Mouse (Mus musculus) heart, embryonic 16.5 days (tissue): Measurements from ENCODE around the gene Map4k3. TPM values are rescaled to one million over a fixed set of nuclear protein-coding genes. Genes with fewer than 3 reads are reported as not detected.
"Not testable (repeated sequence)": the region's sequence is repeated elsewhere in the genome, so short reads cannot be mapped to it uniquely, and the experiment has no call there.

Experiments used
- ATAC-seq: fragments of 200-750 bp; cut with Nextera tagmentation; replicated peaks from 2 replicates; pipeline ENCODE4 v1.8.0; 2017; ENCODE audit warnings: moderate number of reproducible peaks; ENCODE audit not compliant: insufficient read depth, low FRiP score; ENCODE audit errors: extremely low read depth
- H3K27ac ChIP-seq: fragments of 300-500 bp; sonication (generic); 2 replicates; pipeline ENCODE4 v1.5.1; 2014; ENCODE audit warnings: mild to moderate bottlenecking, low read length, control low read depth, moderate library complexity
- H3K27me3 ChIP-seq: fragments of 300-500 bp; sonication (generic); 2 replicates; pipeline ENCODE4 v1.6.1; 2014; ENCODE audit warnings: low read length, mixed read lengths; ENCODE audit not compliant: control insufficient read depth, insufficient read depth
- H3K36me3 ChIP-seq: fragments of 300-500 bp; sonication (generic); 2 replicates; pipeline ENCODE4 v1.6.1; 2014; ENCODE audit not compliant: control insufficient read depth, insufficient read depth
- H3K4me1 ChIP-seq: fragments of 300-500 bp; sonication (generic); 2 replicates; pipeline ENCODE4 v1.6.1; 2014; ENCODE audit warnings: low read length, mixed read lengths; ENCODE audit not compliant: control insufficient read depth, insufficient read depth
- H3K4me2 ChIP-seq: fragments of 300-500 bp; sonication (generic); 2 replicates; pipeline ENCODE4 v1.6.1; 2014; ENCODE audit warnings: low read depth, mild to moderate bottlenecking, control low read depth, low read length
- H3K4me3 ChIP-seq: fragments of 300-500 bp; sonication (generic); 2 replicates; pipeline ENCODE4 v1.5.1; 2014; ENCODE audit warnings: mild to moderate bottlenecking, control low read depth, low read length
- H3K9ac ChIP-seq: fragments of 300-500 bp; sonication (generic); 2 replicates; pipeline ENCODE4 v1.6.1; 2014; ENCODE audit warnings: low read length, control low read depth
- H3K9me3 ChIP-seq: fragments of 300-500 bp; sonication (generic); replicated peaks from 2 replicates; pipeline ENCODE4 v1.6.1; 2016; ENCODE audit warnings: low read length; ENCODE audit not compliant: control insufficient read depth
- WGBS: fragments of 180-500 bp; shearing (Covaris S2); extraction: QIAGEN DNeasy Blood & Tissue Kit; methylation state at CpG from one replicate; pipeline ENCODE4 v1.1.7; 2014; 5-methylcytosine and 5-hydroxymethylcytosine counted together
- polyA plus RNA-seq: library from polyadenylated mRNA; unstranded; fragments of >200 nt; fragmentation: Nextera tagmentation; extraction: Ambion mirVana; gene quantifications from 2 replicates; pipeline ENCODE4 v1.2.1, GENCODE M21; 2015

Gene Map4k3
- polyA plus RNA-seq, 1 experiment from 2014 or later = 17.9 TPM

DNA sequence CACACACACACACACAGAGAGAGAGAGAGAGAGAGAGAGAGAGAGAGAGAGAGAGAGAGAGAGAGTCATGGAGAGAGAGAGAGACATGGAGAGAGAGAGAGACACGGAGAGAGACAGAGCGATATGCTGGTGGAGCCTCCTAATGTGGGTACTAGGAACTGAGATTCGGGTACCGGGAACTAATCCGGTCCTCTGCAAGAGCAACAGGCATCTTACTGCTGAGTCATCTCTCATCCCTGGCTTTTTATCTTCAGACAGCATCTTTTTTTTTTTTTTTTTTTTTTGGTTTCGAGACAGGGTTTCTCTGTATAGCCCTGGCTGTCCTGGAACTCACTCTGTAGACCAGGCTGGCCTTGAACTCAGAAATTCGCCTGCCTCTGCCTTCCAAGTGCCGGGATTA, 32.9 kb upstream of the Map4k3 start:
- H3K27ac ChIP-seq, H3K9me3 ChIP-seq, H3K27me3 ChIP-seq, H3K4me3 ChIP-seq, H3K36me3 ChIP-seq, ATAC-seq, H3K4me2 ChIP-seq, H3K9ac ChIP-seq: not testable (repeated sequence)
- H3K4me1 ChIP-seq = peaks cover 21% of the 10 kb centered on the region
- 77% methylated on average over 8 of the region's 8 CpGs for WGBS

DNA sequence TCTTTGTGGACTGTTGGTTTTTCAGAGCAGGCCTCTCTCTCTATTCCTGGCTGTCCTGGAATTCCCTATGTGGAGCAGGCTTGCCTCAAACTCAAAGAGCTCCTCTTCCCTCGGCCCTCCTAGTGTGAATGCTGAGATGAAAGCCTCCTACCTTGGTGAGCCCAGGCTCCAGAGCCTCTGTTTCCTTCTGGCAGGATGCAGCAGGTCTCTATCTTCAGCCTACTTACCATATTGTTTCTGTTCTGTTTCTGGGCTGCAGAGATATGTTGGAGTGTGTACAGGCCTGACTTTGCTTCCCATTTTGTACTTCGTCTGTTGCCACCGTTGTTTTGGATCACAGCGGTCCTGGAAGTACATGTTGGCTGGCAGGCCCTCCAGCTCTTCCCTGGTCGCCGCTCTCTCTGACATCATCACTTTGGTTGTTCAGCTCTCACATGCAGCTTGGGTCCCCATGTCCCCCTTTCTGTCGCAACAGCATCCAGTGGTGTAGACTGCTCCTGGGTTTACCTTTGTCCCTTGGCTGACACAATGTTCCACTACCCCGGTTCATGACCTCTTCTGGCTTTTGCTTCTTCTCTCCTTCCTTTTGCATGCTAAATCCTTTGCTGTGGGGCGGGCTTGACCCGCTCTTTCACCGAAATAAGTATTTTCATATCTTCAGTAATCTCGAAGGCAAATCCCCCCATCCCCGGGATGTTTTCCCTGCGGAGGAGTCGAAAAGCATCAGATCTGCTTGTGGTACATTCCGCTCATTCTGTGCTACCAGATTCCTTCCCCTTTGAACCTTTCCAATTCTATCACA, 32.3 kb upstream of the Map4k3 start:
- no peak for ATAC-seq
- Histone ChIP-seq H3K9ac (no peak overlapping the region), H3K27me3 (no peaks in the 10 kb centered on the region), H3K4me2 (no peak overlapping the region), H3K9me3 (no peaks in the 10 kb centered on the region), H3K4me1 (peaks cover 26% of the 10 kb centered on the region), H3K36me3 (no peaks in the 10 kb centered on the region), H3K27ac (no peak overlapping the region), H3K4me3 (no peak overlapping the region)
- WGBS = 73% methylated on average over 16 of the region's 16 CpGs

DNA sequence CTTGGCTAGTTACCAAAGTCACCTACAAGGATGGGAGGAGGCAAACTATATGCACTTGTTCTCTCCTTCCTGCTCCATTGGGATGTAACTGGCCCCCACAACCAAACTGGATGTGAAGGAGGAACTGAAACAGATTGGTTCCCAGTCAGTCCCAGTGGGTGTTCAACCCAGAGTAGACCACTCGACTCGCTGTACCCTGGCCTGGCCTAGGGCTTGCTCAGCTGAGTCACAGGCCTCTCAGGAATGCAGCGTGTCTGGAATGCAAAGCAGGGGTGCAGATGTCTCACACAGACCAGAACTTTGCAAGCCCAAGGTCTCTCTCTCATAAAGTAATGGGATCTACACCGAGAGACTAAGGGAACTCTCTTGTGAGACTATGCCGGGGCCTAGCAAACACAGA, 27.8 kb upstream of the Map4k3 start:
- H3K4me2 ChIP-seq = no peak overlapping the region
- peaks cover 1% of the 10 kb centered on the region; the same call in 1 of the 2 replicates for H3K9me3 ChIP-seq
- WGBS = 49% methylated on average over 5 of the region's 5 CpGs
- no peaks in the 10 kb centered on the region for H3K36me3 ChIP-seq
- H3K27me3 ChIP-seq = no peaks in the 10 kb centered on the region
- H3K27ac ChIP-seq = no peak overlapping the region; the same call in 1 of the 2 replicates
- no peak; the same call in 1 of the 2 replicates for ATAC-seq
- H3K9ac ChIP-seq = no peak overlapping the region
- H3K4me3 ChIP-seq = no peak overlapping the region
- H3K4me1 ChIP-seq = peaks cover 10% of the 10 kb centered on the region

DNA sequence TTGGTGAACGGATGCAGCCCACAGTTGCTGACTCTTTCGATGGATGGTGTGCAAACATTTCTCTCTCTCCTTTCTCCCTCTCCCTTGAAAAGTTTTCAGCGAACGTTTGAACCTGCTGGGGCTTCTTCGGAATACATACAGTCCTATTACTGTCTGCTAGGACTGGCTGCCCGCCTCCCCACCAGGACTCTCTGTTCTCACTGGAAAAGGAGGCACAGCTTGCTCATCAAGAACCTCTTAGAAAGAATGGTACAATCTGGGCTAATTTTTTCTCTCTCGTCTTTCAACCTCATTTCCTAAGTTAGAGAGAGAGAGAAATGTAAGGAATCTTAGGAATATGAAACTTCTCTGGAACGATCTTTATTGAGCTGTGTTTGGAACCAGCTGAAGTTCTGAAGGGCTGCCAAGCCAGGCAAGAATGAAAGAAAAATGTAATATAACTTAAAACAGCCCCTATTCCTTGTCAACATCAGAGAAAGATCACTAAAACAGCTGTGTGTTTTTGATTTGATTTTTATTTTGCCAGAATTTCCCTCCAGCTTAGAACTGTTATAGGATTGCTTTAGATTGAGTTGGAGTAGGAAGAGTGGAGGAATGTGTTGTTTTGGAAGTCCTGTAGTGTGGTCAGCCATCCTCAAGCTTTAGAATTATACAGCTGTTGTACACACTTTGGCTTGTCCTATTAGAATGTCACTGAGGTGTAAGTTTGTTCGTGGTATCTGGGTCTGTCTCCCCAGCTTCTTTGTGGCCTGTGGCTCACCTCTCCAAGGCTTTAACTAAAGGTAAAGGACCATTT, 27.0 kb upstream of the Map4k3 start:
- Histone ChIP-seq H3K36me3 (no peaks in the 10 kb centered on the region), H3K9me3 (peaks cover 6% of the 10 kb centered on the region), H3K9ac (no peak overlapping the region), H3K4me2 (no peak overlapping the region), H3K27ac (no peak overlapping the region; the same call in none of the 2 replicates), H3K4me1 (peaks cover 8% of the 10 kb centered on the region), H3K4me3 (no peak overlapping the region), H3K27me3 (no peaks in the 10 kb centered on the region)
- no peak for ATAC-seq
- WGBS = 56% methylated on average over 9 of the region's 9 CpGs

DNA sequence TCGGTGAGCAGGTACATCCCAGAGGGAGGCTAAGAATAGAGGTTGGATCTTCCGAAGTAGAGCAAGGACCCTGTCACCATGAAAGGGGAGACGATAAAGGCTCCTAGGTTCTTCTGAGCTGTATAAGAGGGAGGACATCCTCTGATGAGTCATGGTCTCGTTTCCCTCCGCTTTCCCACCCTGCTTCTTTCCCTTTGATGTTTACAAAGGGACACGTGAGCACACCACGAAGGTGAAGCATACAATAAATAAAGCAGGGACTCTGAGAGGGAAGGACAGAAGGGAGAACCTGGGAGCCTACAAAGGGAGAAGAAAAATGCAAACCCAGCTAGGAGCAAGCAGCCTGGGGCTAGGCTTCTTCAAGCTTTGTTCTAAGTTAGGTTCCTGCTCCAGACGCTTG, 26.3 kb upstream of the Map4k3 start:
- H3K27ac ChIP-seq = peak overlapping the region; percentile 5; the same call in 1 of the 2 replicates
- H3K36me3 ChIP-seq = no peaks in the 10 kb centered on the region
- H3K4me2 ChIP-seq = no peak overlapping the region
- peaks cover 7% of the 10 kb centered on the region for H3K9me3 ChIP-seq
- H3K4me3 ChIP-seq = no peak overlapping the region
- peaks cover 5% of the 10 kb centered on the region for H3K4me1 ChIP-seq
- H3K27me3 ChIP-seq = no peaks in the 10 kb centered on the region
- no peak overlapping the region for H3K9ac ChIP-seq
- ATAC-seq = no peak
- 24% methylated on average over 8 of the region's 8 CpGs for WGBS

DNA sequence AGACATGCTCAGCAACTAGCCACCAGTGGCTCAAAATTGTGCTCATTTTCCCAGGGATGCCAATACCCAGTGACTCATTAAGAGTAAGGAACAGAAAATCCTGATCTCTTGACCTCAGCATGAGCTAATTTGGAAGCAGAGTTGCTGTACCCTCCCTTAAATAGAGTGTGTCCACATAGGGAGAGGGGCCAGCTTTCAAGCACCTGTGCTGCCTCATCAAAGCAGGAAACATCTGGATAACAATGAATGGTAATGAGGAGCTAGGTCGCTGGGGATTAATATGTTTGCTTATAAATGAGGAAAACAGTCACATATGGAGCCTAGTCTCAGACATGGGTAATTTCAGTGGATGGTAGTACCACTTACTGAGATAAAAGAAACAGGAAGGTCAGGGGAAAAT, 24.2 kb upstream of the Map4k3 start:
- WGBS = 22% methylated on average over 1 of the region's 1 CpGs
- no peak overlapping the region for H3K27ac ChIP-seq

DNA sequence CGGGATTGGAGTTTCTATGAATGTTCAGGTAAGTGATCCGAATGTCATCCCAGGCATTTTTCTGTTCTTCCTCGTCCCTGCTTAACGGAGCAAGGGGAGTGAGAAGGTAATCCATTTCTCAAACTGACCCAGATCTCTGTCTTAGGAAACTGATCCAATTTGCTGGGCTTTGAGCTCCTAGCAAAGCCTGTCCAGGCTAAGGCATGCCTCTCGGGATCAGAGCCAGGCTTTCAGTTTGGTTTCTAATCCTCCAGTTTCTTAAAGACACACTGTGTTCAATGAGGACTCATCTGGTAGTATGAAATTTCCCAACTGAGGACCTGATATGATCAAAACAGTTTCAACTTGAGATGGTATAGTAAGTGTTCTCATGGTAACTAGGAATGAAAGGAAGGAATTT, 11.1 kb upstream of the Map4k3 start:
- no peaks in the 10 kb centered on the region for H3K27me3 ChIP-seq
- WGBS = 83% methylated on average over 5 of the region's 5 CpGs
- H3K4me2 ChIP-seq = no peak overlapping the region
- no peaks in the 10 kb centered on the region for H3K9me3 ChIP-seq
- H3K4me1 ChIP-seq = no peaks in the 10 kb centered on the region
- H3K36me3 ChIP-seq = no peaks in the 10 kb centered on the region
- H3K4me3 ChIP-seq = no peak overlapping the region
- ATAC-seq = no peak
- no peak overlapping the region for H3K27ac ChIP-seq
- no peak overlapping the region for H3K9ac ChIP-seq

More for the DNA sequence above, 24.2 kb upstream of the Map4k3 start:
- H3K4me1 ChIP-seq = peaks cover 5% of the 10 kb centered on the region
- H3K4me3 ChIP-seq = no peak overlapping the region
- peaks cover 7% of the 10 kb centered on the region for H3K9me3 ChIP-seq
- no peak overlapping the region for H3K9ac ChIP-seq
- no peaks in the 10 kb centered on the region for H3K27me3 ChIP-seq
- ATAC-seq = no peak
- H3K36me3 ChIP-seq = no peaks in the 10 kb centered on the region
- H3K4me2 ChIP-seq = no peak overlapping the region

DNA sequence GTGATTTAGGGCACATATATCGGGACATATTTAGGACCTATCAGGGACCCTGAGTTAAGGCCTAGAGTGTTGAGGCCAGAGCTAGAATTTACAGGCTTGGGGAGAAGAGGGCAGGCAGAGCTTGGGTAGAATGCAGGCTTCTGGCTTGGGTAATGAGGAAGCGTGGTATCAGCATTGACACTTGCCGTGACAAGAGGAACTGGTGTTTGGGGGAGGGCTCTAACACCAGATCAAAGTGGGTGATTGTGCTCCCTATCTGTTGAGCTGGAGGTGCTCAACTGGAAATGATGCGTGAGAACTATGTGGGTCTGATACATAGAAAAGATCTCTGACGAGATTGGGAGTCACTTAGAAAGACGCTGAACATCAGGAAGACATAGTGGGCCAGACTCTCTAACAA, 6.4 kb upstream of the Map4k3 start:
- WGBS = 72% methylated on average over 6 of the region's 6 CpGs
- Histone ChIP-seq H3K9me3 (no peaks in the 10 kb centered on the region), H3K4me2 (no peak overlapping the region), H3K4me3 (no peak overlapping the region), H3K4me1 (peaks cover 4% of the 10 kb centered on the region), H3K27me3 (no peaks in the 10 kb centered on the region), H3K36me3 (no peaks in the 10 kb centered on the region), H3K27ac (no peak overlapping the region), H3K9ac (no peak overlapping the region)
- no peak for ATAC-seq
